Mouse (Mus musculus): Measurements from ENCODE around the gene Cep97. TPM values are rescaled to one million over a fixed set of nuclear protein-coding genes. Genes with fewer than 3 reads are reported as not detected.
"Not testable (repeated sequence)": the region's sequence is repeated elsewhere in the genome, so short reads cannot be mapped to it uniquely, and the experiment has no call there.

Cep97 gene
- total RNA-seq, 2 experiments from 2014 or later: 15.8 to 19.2 TPM

- ATAC-seq (replicated peaks; ENCODE audit: low FRiP score, low TSS enrichment, poor library complexity, severe bottlenecking): 0 out of 2 replicates have a peak, but pooled peaks have one; percentile 6
These were observed 15.8 kb upstream of the Cep97 start for GRCm38 (mm10) chr16:55950462-55950861.

- peak; percentile 44; the same call in 1 of the 2 replicates for ATAC-seq (replicated peaks; ENCODE audit: low FRiP score, low TSS enrichment, poor library complexity, severe bottlenecking)
These were observed 14.3 kb upstream of the Cep97 start for GRCm38 (mm10) chr16:55948963-55949362.

- ATAC-seq (replicated peaks; ENCODE audit: low FRiP score, low TSS enrichment, poor library complexity, severe bottlenecking): not testable (repeated sequence)
These were observed 13.3 kb upstream of the Cep97 start for GRCm38 (mm10) chr16:55947876-55948410.

GRCm38 (mm10) chr16:55947266-55947665, 12.6 kb upstream of the Cep97 start:
- ATAC-seq (replicated peaks; ENCODE audit: low FRiP score, low TSS enrichment, poor library complexity, severe bottlenecking): no peak

- ATAC-seq (replicated peaks; ENCODE audit: low FRiP score, low TSS enrichment, poor library complexity, severe bottlenecking): no peak
These were observed 6.1 kb upstream of the Cep97 start for GRCm38 (mm10) chr16:55940781-55941180.

- no peak for ATAC-seq (replicated peaks; ENCODE audit: low FRiP score, low TSS enrichment, poor library complexity, severe bottlenecking)
These were observed 5.0 kb upstream of the Cep97 start for GRCm38 (mm10) chr16:55939703-55940102.

- no peak for ATAC-seq (replicated peaks; ENCODE audit: low FRiP score, low TSS enrichment, poor library complexity, severe bottlenecking)
These were observed 4.1 kb upstream of the Cep97 start for GRCm38 (mm10) chr16:55938761-55939160.

- peak; percentile 54 for ATAC-seq (replicated peaks; ENCODE audit: low FRiP score, low TSS enrichment, poor library complexity, severe bottlenecking)
These were observed 843 bp downstream of the Cep97 start for GRCm38 (mm10) chr16:55933681-55934343.

- ATAC-seq (replicated peaks; ENCODE audit: low FRiP score, low TSS enrichment, poor library complexity, severe bottlenecking): no peak
These were observed 10.6 kb downstream of the Cep97 start for GRCm38 (mm10) chr16:55924010-55924409.

- ATAC-seq (replicated peaks; ENCODE audit: low FRiP score, low TSS enrichment, poor library complexity, severe bottlenecking): no peak
These were observed 12.6 kb downstream of the Cep97 start for GRCm38 (mm10) chr16:55922079-55922478.

- no peak for ATAC-seq (replicated peaks; ENCODE audit: low FRiP score, low TSS enrichment, poor library complexity, severe bottlenecking)
These were observed 19.9 kb downstream of the Cep97 start for GRCm38 (mm10) chr16:55914716-55915115.

GRCm38 (mm10) chr16:55910208-55910793, 24.4 kb downstream of the Cep97 start:
- ATAC-seq (replicated peaks; ENCODE audit: low FRiP score, low TSS enrichment, poor library complexity, severe bottlenecking): no peak

GRCm38 (mm10) chr16:55906928-55907679, 27.6 kb downstream of the Cep97 start:
- ATAC-seq (replicated peaks; ENCODE audit: low FRiP score, low TSS enrichment, poor library complexity, severe bottlenecking): 0 out of 2 replicates have a peak, but pooled peaks have one; percentile 22

GRCm38 (mm10) chr16:55905370-55905769, 29.3 kb downstream of the Cep97 start:
- no peak for ATAC-seq (replicated peaks; ENCODE audit: low FRiP score, low TSS enrichment, poor library complexity, severe bottlenecking)

GRCm38 (mm10) chr16:55901839-55902756, 32.6 kb downstream of the Cep97 start:
- no peak for ATAC-seq (replicated peaks; ENCODE audit: low FRiP score, low TSS enrichment, poor library complexity, severe bottlenecking)

- no peak for ATAC-seq (replicated peaks; ENCODE audit: low FRiP score, low TSS enrichment, poor library complexity, severe bottlenecking)
These were observed 36.2 kb downstream of the Cep97 start for GRCm38 (mm10) chr16:55898385-55899002.

GRCm38 (mm10) chr16:55895651-55896095, 39.0 kb downstream of the Cep97 start:
- ATAC-seq (replicated peaks; ENCODE audit: low FRiP score, low TSS enrichment, poor library complexity, severe bottlenecking): peak; percentile 31

- ATAC-seq (replicated peaks; ENCODE audit: low FRiP score, low TSS enrichment, poor library complexity, severe bottlenecking): peak; percentile 81
These were observed 39.6 kb downstream of the Cep97 start, which contains the start of gene Nxpe3 for GRCm38 (mm10) chr16:55894893-55895650. TSS of gene Nxpe3 (minus strand) at chr16:55895285.
